Mouse (Mus musculus) small intestine, adult 2 months (tissue): ENCODE measurements around the gene Prkg1.

Experiments
- CTCF ChIP-seq: fragments of 200-500 bp; IDR thresholded peaks from 2 replicates; pipeline ENCODE4 v1.5.1; 2012; ENCODE audit warnings: low read depth, mild to moderate bottlenecking, control low read depth, inconsistent platforms, low read length, moderate library complexity, mixed read lengths; ENCODE audit not compliant: insufficient replicate concordance, insufficient read length; ENCODE audit errors: extremely low read depth
- POLR2A ChIP-seq: fragments of 200-500 bp; IDR thresholded peaks from 2 replicates; pipeline ENCODE4 v1.6.1; 2012; ENCODE audit warnings: low read depth, mild to moderate bottlenecking, control low read depth, inconsistent platforms, low read length, moderate library complexity

DNA sequence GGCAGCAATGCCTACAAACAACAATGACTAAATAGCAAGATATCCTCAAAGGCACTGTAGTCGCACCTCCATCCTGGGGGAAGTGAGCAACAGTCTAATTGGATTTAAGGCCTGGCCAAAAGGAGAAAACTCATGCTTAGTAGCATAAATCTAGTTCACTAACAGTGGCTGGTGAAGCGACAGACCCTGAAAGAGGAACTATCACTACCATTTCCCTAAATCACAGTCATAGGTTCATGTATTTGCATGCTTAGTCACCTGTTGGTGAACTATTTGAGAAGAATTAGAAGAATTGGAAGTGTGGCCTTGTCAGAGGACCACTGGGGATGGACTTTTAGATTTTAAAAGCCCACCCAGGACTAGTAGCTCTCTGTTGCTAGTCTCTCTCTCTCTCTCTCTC is 766.3 kb downstream of the Prkg1 start:
- TF ChIP-seq CTCF (no peak), POLR2A (no peak)
